Mouse (Mus musculus) limb, embryonic 12.5 days (tissue): ENCODE data around the gene Dock6. TPM values are rescaled to one million over a fixed set of nuclear protein-coding genes. Genes with fewer than 3 reads are reported as not detected.
A peak's percentile ranks its signal among the peaks of the same experiment; 100 is the strongest.

Experiments used
- ATAC-seq: fragments of 200-750 bp; cut with Nextera tagmentation; 2 replicates; pipeline ENCODE4 v1.8.0; 2017; ENCODE audit warnings: low read depth, moderate TSS enrichment; ENCODE audit not compliant: insufficient number of reproducible peaks, insufficient read depth, low FRiP score, low TSS enrichment
- H3K27ac ChIP-seq: fragments of 300-500 bp; sonication (generic); 2 replicates; pipeline ENCODE4 v1.5.1; 2016; ENCODE audit warnings: mild to moderate bottlenecking, moderate library complexity
- H3K27me3 ChIP-seq: fragments of 300-500 bp; sonication (generic); 2 replicates; pipeline ENCODE4 v1.6.1; 2016; ENCODE audit warnings: mild to moderate bottlenecking, moderate library complexity
- H3K36me3 ChIP-seq: fragments of 300-500 bp; sonication (generic); 2 replicates; pipeline ENCODE4 v1.6.1; 2016; ENCODE audit warnings: mild to moderate bottlenecking, moderate library complexity
- H3K4me1 ChIP-seq: fragments of 300-500 bp; sonication (generic); replicated peaks from 2 replicates; pipeline ENCODE4 v1.6.1; 2016
- H3K4me2 ChIP-seq: fragments of 300-500 bp; sonication (generic); 2 replicates; pipeline ENCODE4 v1.6.1; 2016; ENCODE audit warnings: mild to moderate bottlenecking, moderate library complexity
- H3K4me3 ChIP-seq: fragments of 300-500 bp; sonication (generic); replicated peaks from 2 replicates; pipeline ENCODE4 v1.5.1; 2016; ENCODE audit warnings: mild to moderate bottlenecking
- H3K9ac ChIP-seq: fragments of 300-500 bp; sonication (generic); replicated peaks from 2 replicates; pipeline ENCODE4 v1.6.1; 2016; ENCODE audit warnings: mild to moderate bottlenecking, moderate library complexity
- H3K9me3 ChIP-seq: fragments of 300-500 bp; sonication (generic); 2 replicates; pipeline ENCODE4 v1.6.1; 2016; ENCODE audit warnings: mild to moderate bottlenecking, moderate library complexity
- WGBS: fragments of 180-500 bp; shearing (Covaris S2); methylation state at CpG from one replicate; pipeline ENCODE4 v1.1.7; 2016; 5-methylcytosine and 5-hydroxymethylcytosine counted together
- microRNA-seq: library from miRNA; unstranded; fragments of <30 nt; microRNA quantifications from one replicate; pipeline ENCODE4, GENCODE M21; 2017
- polyA plus RNA-seq: library from polyadenylated mRNA; unstranded; fragments of >200 nt; fragmentation: Nextera tagmentation; extraction: Ambion mirVana; gene quantifications from 2 replicates; pipeline ENCODE4 v1.2.1, GENCODE M21; 2016

The Dock6 gene
- polyA plus RNA-seq, 1 experiment from 2014 or later: 38.3 TPM

DNA sequence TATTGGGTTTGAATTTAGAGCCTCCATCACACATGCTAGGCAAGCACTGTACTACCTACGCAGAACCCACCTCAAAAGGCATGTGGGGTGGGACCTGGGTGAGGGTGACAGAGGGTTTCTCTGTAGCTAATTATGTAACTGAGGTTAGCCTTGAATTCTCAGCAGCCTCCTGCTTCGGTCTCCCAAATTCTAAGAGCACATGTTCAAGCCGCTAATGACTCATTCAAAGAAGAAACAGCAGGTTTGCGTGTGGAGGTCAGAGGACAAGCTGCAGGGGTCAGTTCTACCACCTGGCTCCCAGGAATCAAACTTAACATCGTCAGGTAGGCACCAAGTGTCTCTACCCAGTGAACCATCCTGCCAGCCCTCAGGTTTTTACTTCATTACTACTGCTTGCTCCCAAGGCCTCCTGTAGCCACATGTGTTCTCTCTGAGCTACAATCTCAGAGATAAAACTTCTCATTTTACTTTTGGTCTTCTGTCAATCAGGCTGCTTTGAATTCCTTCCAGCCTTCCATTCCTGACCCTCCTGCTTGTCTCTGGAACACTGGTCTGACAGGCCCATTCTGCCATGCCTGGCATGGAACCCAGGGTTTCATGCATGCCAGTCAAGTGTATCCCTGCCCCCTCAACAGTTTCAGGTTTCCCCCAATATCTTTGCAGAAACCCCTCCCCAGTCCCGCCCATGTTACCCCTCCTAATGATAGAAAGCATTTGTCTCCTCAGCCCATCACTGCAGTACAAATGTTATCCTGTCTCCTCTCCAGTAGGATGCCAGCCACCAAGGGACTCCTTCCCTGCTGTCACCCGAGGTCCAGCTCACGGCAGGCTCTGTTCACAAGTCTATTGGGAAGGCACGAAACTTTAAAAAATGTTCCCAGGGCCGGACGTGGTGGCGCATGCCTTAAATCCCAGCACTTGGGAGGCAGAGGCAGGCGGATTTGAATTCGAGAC is 93.6 kb downstream of the Dock6 start:
- no peak overlapping the region for H3K27ac ChIP-seq
- 50% methylated on average over 14 of the region's 14 CpGs for WGBS
- ATAC-seq: no peak
- peaks cover 38% of the 10 kb centered on the region for H3K36me3 ChIP-seq
- peak overlapping the region; percentile 88 for H3K4me3 ChIP-seq
- no peaks in the 10 kb centered on the region for H3K9me3 ChIP-seq
- H3K4me2 ChIP-seq: peak overlapping the region; percentile 76
- peaks cover 13% of the 10 kb centered on the region for H3K4me1 ChIP-seq
- H3K9ac ChIP-seq: peak overlapping the region; percentile 76
- H3K27me3 ChIP-seq: no peaks in the 10 kb centered on the region

- H3K36me3 ChIP-seq: peaks cover 54% of the 10 kb centered on the region
- H3K4me3 ChIP-seq: no peak overlapping the region
- no peaks in the 10 kb centered on the region for H3K27me3 ChIP-seq
- H3K4me1 ChIP-seq: peaks cover 27% of the 10 kb centered on the region
- no peak overlapping the region for H3K27ac ChIP-seq
- ATAC-seq: no peak
- no peak overlapping the region for H3K4me2 ChIP-seq
- no peak overlapping the region; the same call in 1 of the 2 replicates for H3K9ac ChIP-seq
- 81% methylated on average over 13 of the region's 13 CpGs for WGBS
- no peaks in the 10 kb centered on the region for H3K9me3 ChIP-seq
Measured at GRCm38 (mm10) chr9:21754516-21755321, 97.7 kb downstream of the Dock6 start.

DNA sequence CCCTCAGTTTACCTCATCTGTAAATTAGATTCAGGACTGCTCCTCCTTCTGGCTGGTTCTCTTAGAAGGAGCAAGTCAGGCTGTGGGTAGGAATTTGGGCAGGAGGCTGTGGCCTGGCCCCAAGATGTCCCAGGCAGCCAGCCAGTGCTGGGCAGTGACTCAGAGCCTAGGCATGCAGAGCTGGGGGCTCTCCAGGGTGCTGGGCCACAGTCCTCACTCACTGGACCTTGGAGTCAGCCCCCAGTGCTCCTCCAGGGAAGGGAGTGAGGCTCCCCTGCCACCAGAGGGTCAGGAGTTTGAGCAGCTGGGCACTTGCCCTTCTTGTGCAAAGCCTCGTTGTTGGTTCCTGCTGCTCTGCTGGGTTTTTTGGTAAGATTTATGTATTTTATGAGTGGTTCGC is 98.4 kb downstream of the Dock6 start:
- peaks cover 61% of the 10 kb centered on the region for H3K36me3 ChIP-seq
- no peak overlapping the region for H3K9ac ChIP-seq
- no peak overlapping the region for H3K4me3 ChIP-seq
- ATAC-seq: no peak
- H3K4me2 ChIP-seq: no peak overlapping the region
- peaks cover 22% of the 10 kb centered on the region for H3K4me1 ChIP-seq
- H3K27me3 ChIP-seq: no peaks in the 10 kb centered on the region
- H3K9me3 ChIP-seq: no peaks in the 10 kb centered on the region
- 79% methylated on average over 2 of the region's 2 CpGs for WGBS
- H3K27ac ChIP-seq: no peak overlapping the region

DNA sequence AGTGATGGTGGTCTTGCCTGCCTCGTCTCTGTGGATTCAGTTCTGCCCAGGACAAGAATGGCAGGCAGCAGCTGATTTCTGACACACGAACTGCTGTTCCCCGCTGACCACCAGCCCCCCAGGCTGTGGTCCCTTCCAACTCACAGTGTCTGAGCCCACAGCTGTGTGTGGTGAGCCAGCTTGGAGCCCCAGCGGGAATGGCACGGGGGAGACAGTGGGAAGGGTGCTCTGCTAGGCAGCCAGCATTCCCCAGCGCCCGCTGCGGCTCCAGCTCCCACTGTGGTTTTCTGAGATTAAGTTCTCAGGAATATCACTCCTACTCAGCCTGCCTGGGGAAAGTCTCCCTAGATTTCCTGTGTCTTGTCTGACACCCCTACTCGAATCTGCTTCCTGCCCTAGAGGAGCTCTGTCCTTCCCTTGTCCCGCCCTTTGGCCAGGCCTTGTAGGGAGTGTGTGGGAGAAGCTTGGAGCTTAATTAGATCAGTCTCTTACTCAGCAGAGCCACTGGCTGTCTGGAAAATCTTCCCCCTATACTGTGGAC is 100.1 kb downstream of the Dock6 start:
- ATAC-seq: no peak
- H3K4me2 ChIP-seq: no peak overlapping the region
- no peaks in the 10 kb centered on the region for H3K9me3 ChIP-seq
- no peak overlapping the region for H3K4me3 ChIP-seq
- peaks cover 68% of the 10 kb centered on the region for H3K36me3 ChIP-seq
- no peaks in the 10 kb centered on the region for H3K27me3 ChIP-seq
- peak overlapping the region; percentile 72 for H3K27ac ChIP-seq
- peaks cover 15% of the 10 kb centered on the region for H3K4me1 ChIP-seq
- H3K9ac ChIP-seq: no peak overlapping the region; the same call in 1 of the 2 replicates
- WGBS: 49% methylated on average over 10 of the region's 10 CpGs

DNA sequence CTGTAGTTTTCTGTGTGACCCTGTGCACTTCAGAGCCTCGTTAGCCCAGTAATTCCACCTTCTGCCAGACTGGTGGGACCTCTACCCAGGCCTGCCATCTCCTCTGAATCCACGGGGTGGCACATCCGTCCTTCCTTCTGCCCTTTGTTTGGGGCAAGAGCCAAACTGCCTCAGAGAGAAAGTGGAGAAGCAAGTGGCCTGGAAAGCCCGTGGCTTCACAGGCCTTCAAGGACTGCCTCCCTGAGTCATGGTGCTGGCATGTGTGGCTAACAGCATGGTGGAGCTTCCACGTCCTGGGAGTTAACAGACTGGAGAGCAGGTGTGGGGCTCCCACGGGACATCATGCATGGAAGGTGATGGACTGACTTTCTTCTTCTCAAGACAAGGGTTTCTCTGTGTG is 101.1 kb downstream of the Dock6 start:
- H3K9me3 ChIP-seq: no peaks in the 10 kb centered on the region
- H3K27ac ChIP-seq: no peak overlapping the region
- H3K4me3 ChIP-seq: no peak overlapping the region
- no peak overlapping the region for H3K9ac ChIP-seq
- no peak overlapping the region for H3K4me2 ChIP-seq
- no peaks in the 10 kb centered on the region for H3K27me3 ChIP-seq
- 72% methylated on average over 6 of the region's 6 CpGs for WGBS
- ATAC-seq: no peak
- peaks cover 15% of the 10 kb centered on the region for H3K4me1 ChIP-seq
- H3K36me3 ChIP-seq: peaks cover 68% of the 10 kb centered on the region

DNA sequence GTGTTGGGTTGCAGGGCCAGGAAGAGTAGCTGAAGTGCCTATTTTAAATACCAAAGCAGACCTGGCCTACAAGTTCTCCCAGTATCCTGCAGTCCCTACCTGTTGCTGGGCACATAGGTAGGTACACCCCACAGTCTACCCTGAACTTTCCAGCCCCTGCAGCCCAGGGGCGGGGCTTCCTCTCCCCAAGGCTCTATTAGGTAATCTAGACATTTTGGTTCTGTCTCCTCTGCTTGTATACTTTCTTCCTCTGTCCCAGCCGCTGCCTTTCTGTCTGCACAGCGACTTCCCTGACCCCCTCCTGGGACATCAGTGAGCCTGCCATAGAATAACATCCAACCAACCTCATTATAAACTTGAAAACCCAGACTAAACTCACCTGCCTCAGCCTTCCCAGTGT is 102.1 kb downstream of the Dock6 start:
- WGBS: 64% methylated on average over 3 of the region's 3 CpGs
- no peak for ATAC-seq
- H3K27me3 ChIP-seq: no peaks in the 10 kb centered on the region
- H3K4me2 ChIP-seq: no peak overlapping the region
- no peaks in the 10 kb centered on the region for H3K9me3 ChIP-seq
- H3K27ac ChIP-seq: peak overlapping the region; percentile 56; the same call in 1 of the 2 replicates
- H3K4me1 ChIP-seq: peaks cover 15% of the 10 kb centered on the region
- no peak overlapping the region for H3K4me3 ChIP-seq
- peaks cover 70% of the 10 kb centered on the region for H3K36me3 ChIP-seq
- H3K9ac ChIP-seq: no peak overlapping the region

Small RNAs within 50 kb of the gene (microRNA-seq; reads per million reads assigned to microRNA genes)
- 8.4 reads per million, percentile 22 among the genes with 10 or more reads in this experiment for gene Mir7083

Other genes starting within 250 kb of the Dock6 start
- gene Smarca4, start 236.5 kb downstream of the Dock6 start, polyA plus RNA-seq: 120 and 125 TPM in 2 replicates
- gene Ldlr, start 129.2 kb downstream of the Dock6 start, polyA plus RNA-seq: 37.3 and 38.5 TPM in 2 replicates
- 152 and 161 TPM in 2 replicates for gene Spc24, start 92.3 kb downstream of the Dock6 start, polyA plus RNA-seq
- gene Kank2, start 53.9 kb downstream of the Dock6 start, polyA plus RNA-seq: 19.9 and 22.3 TPM in 2 replicates
- gene Angptl8, start 17.1 kb downstream of the Dock6 start, polyA plus RNA-seq: 0.99 and 1.1 TPM in 2 replicates
- gene Rab3d, start 65.6 kb upstream of the Dock6 start, polyA plus RNA-seq: 7.3 and 8.8 TPM in 2 replicates
- 5.2 and 5.7 TPM in 2 replicates for gene Ccdc159, start 74.8 kb upstream of the Dock6 start, polyA plus RNA-seq
- gene Tmem205, start 74.9 kb upstream of the Dock6 start, polyA plus RNA-seq: 33.4 and 39.4 TPM in 2 replicates
- 9.3 and 11.9 TPM in 2 replicates for gene Plppr2, start 84.4 kb upstream of the Dock6 start, polyA plus RNA-seq
- 7.3 and 7.4 TPM in 2 replicates for gene Swsap1, start 103.1 kb upstream of the Dock6 start, polyA plus RNA-seq
- 6.9 and 8.1 TPM in 2 replicates for gene Epor, start 110.9 kb upstream of the Dock6 start, polyA plus RNA-seq
- gene Rgl3, start 136.8 kb upstream of the Dock6 start, polyA plus RNA-seq: 1.8 and 2.6 TPM in 2 replicates
- 1.9 TPM in 2 replicates for gene Ccdc151, start 150.0 kb upstream of the Dock6 start, polyA plus RNA-seq
- 108 TPM in 2 replicates for gene Prkcsh, start 150.2 kb upstream of the Dock6 start, polyA plus RNA-seq
- gene Elavl3, start 199.4 kb upstream of the Dock6 start, polyA plus RNA-seq: 0.23 TPM in 1 of 2 replicates, not detected in the other
- not detected in 2 replicates for gene Gm49318, start 218.6 kb upstream of the Dock6 start, polyA plus RNA-seq
- 13.2 and 14.0 TPM in 2 replicates for gene Zfp653, start 218.7 kb upstream of the Dock6 start, polyA plus RNA-seq
- gene Ecsit, start 232.8 kb upstream of the Dock6 start, polyA plus RNA-seq: 31.5 and 32.2 TPM in 2 replicates
- 1.4 and 1.5 TPM in 2 replicates for gene Cnn1, start 246.6 kb upstream of the Dock6 start, polyA plus RNA-seq